Comparison of ENCODE assay signal across 29 mouse cellular contexts in the genomic region with DNA sequence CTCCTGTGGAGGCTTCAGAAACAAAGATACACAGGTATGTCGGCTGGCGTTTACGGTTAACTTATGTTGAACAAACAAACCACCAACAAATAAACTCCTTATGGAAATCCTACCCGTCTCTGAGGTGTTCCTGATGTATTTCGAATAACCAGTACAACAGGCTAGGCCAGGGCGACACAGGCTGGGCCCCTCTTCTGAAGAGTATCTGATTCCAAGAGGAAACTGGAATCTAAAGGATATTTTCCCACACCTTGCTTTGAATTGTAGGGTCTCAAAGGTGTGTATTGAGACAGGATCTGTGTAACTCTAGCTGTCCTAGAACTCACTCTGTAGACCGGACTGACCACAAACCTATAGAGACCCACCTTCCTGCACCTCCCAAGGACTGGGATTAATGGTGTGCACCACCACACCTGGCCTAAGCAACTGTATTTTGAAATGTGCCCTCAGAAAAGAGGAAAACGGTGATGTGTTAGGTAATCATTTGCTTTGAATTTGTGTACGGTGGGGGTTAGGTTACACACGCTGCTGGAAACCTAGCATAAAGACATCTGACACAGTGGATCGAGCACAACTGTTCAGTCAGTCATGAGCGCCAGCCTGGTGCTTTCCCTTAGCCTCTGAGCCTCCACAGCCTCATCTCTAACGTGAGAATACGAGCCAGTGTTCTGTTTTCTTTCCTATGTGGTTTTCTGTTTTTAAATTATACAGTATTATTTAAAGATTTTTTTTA. TPM values are rescaled to one million over a fixed set of nuclear protein-coding genes. Genes with fewer than 3 reads are reported as not detected.
DNase-seq lines count a peak whose midpoint lies in the region; ATAC-seq lines count a peak whose summit lies in the region.
"Had no signal": no experiment of that assay in that cellular context is flagged by ENCODE, and none has a peak within 500 bp of the region (broad histone marks: within the 10 kb centered on the region; RNA-seq: fewer than 3 reads in every experiment).

No protein-coding gene starts in this region.

- H3K9me3 ChIP-seq in liver, embryonic 12.5 days (replicated peaks), result no peaks in the 10 kb centered on the region
- no peaks in the 10 kb centered on the region for H3K9me3 ChIP-seq in embryonic facial prominence, embryonic 14.5 days (ENCODE audit: control insufficient read depth, low read length)
- H3K9me3 ChIP-seq in liver, embryonic 16.5 days (replicated peaks; ENCODE audit: control insufficient read depth, low read length), result no peaks in the 10 kb centered on the region
- H3K9me3 ChIP-seq in midbrain, embryonic 13.5 days, result no peaks in the 10 kb centered on the region
- H3K9me3 ChIP-seq: G1E; heart, embryonic 13.5 days; hindbrain, embryonic 15.5 days; lung, embryonic 15.5 days; midbrain, embryonic 10.5 days had no signal

- H3K9ac ChIP-seq in liver, embryonic 12.5 days, result no peak overlapping the region
- no peak overlapping the region for H3K9ac ChIP-seq in embryonic facial prominence, embryonic 14.5 days (ENCODE audit: low read depth, low read length)
- no peak overlapping the region for H3K9ac ChIP-seq in liver, embryonic 16.5 days (ENCODE audit: low read depth, low read length)
- H3K9ac ChIP-seq in midbrain, embryonic 13.5 days (replicated peaks), result no peak overlapping the region
- H3K9ac ChIP-seq: heart, embryonic 13.5 days; hindbrain, embryonic 15.5 days; lung, embryonic 15.5 days had no signal

- WGBS in liver, embryonic 12.5 days (ENCODE audit: insufficient replicate concordance), result 69% methylated on average over 14 of the region's 14 CpGs
- WGBS in embryonic facial prominence, embryonic 14.5 days, result 78% methylated on average over 14 of the region's 14 CpGs
- 67% methylated on average over 14 of the region's 14 CpGs for whole genome bisulfite sequencing in liver, embryonic 16.5 days (ENCODE audit: insufficient replicate concordance)
- WGBS in midbrain, embryonic 13.5 days, result 90% methylated on average over 14 of the region's 14 CpGs

- no peaks in the 10 kb centered on the region for H3K27me3 ChIP-seq in liver, embryonic 12.5 days (replicated peaks)
- no peaks in the 10 kb centered on the region for H3K27me3 ChIP-seq in embryonic facial prominence, embryonic 14.5 days (replicated peaks; ENCODE audit: control insufficient read depth, insufficient read depth, low read length)
- H3K27me3 ChIP-seq in liver, embryonic 16.5 days (ENCODE audit: control insufficient read depth, insufficient read depth, low read depth, low read length), result no peaks in the 10 kb centered on the region
- no peaks in the 10 kb centered on the region for H3K27me3 ChIP-seq in midbrain, embryonic 13.5 days
- H3K27me3 ChIP-seq: heart, embryonic 13.5 days; hindbrain, embryonic 15.5 days; lung, embryonic 15.5 days had no signal

- H3K4me1 ChIP-seq in liver, embryonic 12.5 days, result peaks cover 20% of the 10 kb centered on the region
- no peaks in the 10 kb centered on the region for H3K4me1 ChIP-seq in embryonic facial prominence, embryonic 14.5 days (ENCODE audit: control insufficient read depth, insufficient read depth, low read length)
- peaks cover 6% of the 10 kb centered on the region for H3K4me1 ChIP-seq in liver, embryonic 16.5 days (ENCODE audit: control insufficient read depth, low read depth, low read length)
- no peaks in the 10 kb centered on the region for H3K4me1 ChIP-seq in midbrain, embryonic 13.5 days (replicated peaks)
- H3K4me1 ChIP-seq: hindbrain, embryonic 15.5 days; lung, embryonic 15.5 days; midbrain, embryonic 10.5 days had no signal

- no peak for DNase-seq in liver
- DNase-seq in embryonic facial prominence, embryonic 14.5 days (ENCODE audit: low spot score), result peak; percentile 69
- DNase-seq in layer of hippocampus, postnatal 25 days (ENCODE audit: extremely low spot score in 1 of 2, low spot score in 1 of 2), result no peak
- no peak for DNase-seq in spleen, postnatal 14 days (ENCODE audit: low spot score in 2 of 2)
- DNase-seq: adrenal gland, adult 8-10 months; cerebellum, adult 8-10 months; embryo, embryonic 11 days; gastrocnemius, adult 2 months; gastrocnemius, postnatal 36 days; heart, adult 2 months; heart, postnatal 10 days; kidney, adult 11 months; kidney, postnatal 36 days; left cerebral cortex, postnatal 4 days; right cerebral cortex, adult 18-20 months; spleen, adult 18-20 months; thymus, postnatal 14 days had no signal

- 0 out of 2 replicates have a peak, but pooled peaks cover 9% of the 10 kb centered on the region for H3K36me3 ChIP-seq in liver, embryonic 12.5 days
- no peaks in the 10 kb centered on the region for H3K36me3 ChIP-seq in embryonic facial prominence, embryonic 14.5 days (ENCODE audit: control insufficient read depth, insufficient read depth, low read length)
- H3K36me3 ChIP-seq in liver, embryonic 16.5 days (ENCODE audit: control insufficient read depth, insufficient read depth), result no peaks in the 10 kb centered on the region
- no peaks in the 10 kb centered on the region for H3K36me3 ChIP-seq in midbrain, embryonic 13.5 days
- H3K36me3 ChIP-seq: hindbrain, embryonic 15.5 days; lung, embryonic 15.5 days; midbrain, embryonic 10.5 days had no signal

- H3K27ac ChIP-seq in liver, embryonic 12.5 days, result no peak overlapping the region
- H3K27ac ChIP-seq in embryonic facial prominence, embryonic 14.5 days (replicated peaks; ENCODE audit: low read depth, low read length), result no peak overlapping the region
- H3K27ac ChIP-seq in liver, embryonic 16.5 days (ENCODE audit: low read length), result peak overlapping the region; percentile 8; the same call in 1 of the 2 replicates
- H3K27ac ChIP-seq in midbrain, embryonic 13.5 days, result no peak overlapping the region
- H3K27ac ChIP-seq: gastrocnemius, adult 2 months; heart, adult 2 months; heart, embryonic 13.5 days; hindbrain, embryonic 15.5 days; layer of hippocampus, adult 2 months; lung, embryonic 15.5 days; midbrain, embryonic 10.5 days had no signal

- no peak overlapping the region for H3K4me2 ChIP-seq in liver, embryonic 12.5 days
- no peak overlapping the region for H3K4me2 ChIP-seq in embryonic facial prominence, embryonic 14.5 days (ENCODE audit: low read depth, low read length)
- H3K4me2 ChIP-seq in liver, embryonic 16.5 days (ENCODE audit: low read depth, low read length), result no peak overlapping the region
- H3K4me2 ChIP-seq in midbrain, embryonic 13.5 days (replicated peaks), result no peak overlapping the region
- H3K4me2 ChIP-seq: heart, embryonic 13.5 days; hindbrain, embryonic 15.5 days; lung, embryonic 15.5 days had no signal

- H3K4me3 ChIP-seq in liver, embryonic 12.5 days, result no peak overlapping the region
- no peak overlapping the region for H3K4me3 ChIP-seq in embryonic facial prominence, embryonic 14.5 days (ENCODE audit: low read depth, low read length)
- no peak overlapping the region for H3K4me3 ChIP-seq in liver, embryonic 16.5 days (ENCODE audit: low read depth, low read length)
- H3K4me3 ChIP-seq in midbrain, embryonic 13.5 days (replicated peaks), result no peak overlapping the region
- H3K4me3 ChIP-seq: gastrocnemius, adult 2 months; heart, adult 2 months; heart, embryonic 13.5 days; hindbrain, embryonic 15.5 days; layer of hippocampus, adult 2 months; lung, embryonic 15.5 days; midbrain, embryonic 10.5 days had no signal

- peak; percentile 40; the same call in 1 of the 2 replicates for ATAC-seq in liver, embryonic 12.5 days
- peak; percentile 96 for ATAC-seq in embryonic facial prominence, embryonic 14.5 days (ENCODE audit: low read depth)
- ATAC-seq in liver, embryonic 16.5 days (ENCODE audit: low read depth), result peak; percentile 75
- no peak for ATAC-seq in midbrain, embryonic 13.5 days
- ATAC-seq: forebrain, embryonic 16.5 days; inflammation-experienced regulatory T-cells, adult 6 months; midbrain, embryonic 16.5 days had no signal

RNA-seq across cellular contexts. Expression of gene Entpd5, which starts 11.7 kb away (rescaled TPM):
- 11.5 and 12.0 TPM in 2 replicates for polyA plus RNA-seq in liver, embryonic 12.5 days (2016; fragmentation: Nextera tagmentation; extraction: Ambion mirVana)
- 19.0 and 20.1 TPM in 2 replicates for polyA plus RNA-seq in embryonic facial prominence, embryonic 14.5 days (2014; fragmentation: Nextera tagmentation; extraction: Ambion mirVana)
- polyA plus RNA-seq in liver, embryonic 16.5 days (2015; fragmentation: Nextera tagmentation; extraction: Ambion mirVana), result 17.0 and 18.1 TPM in 2 replicates
- 10 to 100 TPM; 24.8 to 27.0 TPM for total RNA-seq in layer of hippocampus, postnatal 25 days (2021)
- polyA plus RNA-seq in midbrain, embryonic 13.5 days (2015; fragmentation: Nextera tagmentation; extraction: Ambion mirVana), result 9.9 and 10.2 TPM in 2 replicates

RNA-seq across cellular contexts. Expression of gene Bbof1, which starts 11.8 kb away (rescaled TPM):
- 0.51 and 0.78 TPM in 2 replicates for polyA plus RNA-seq in liver, embryonic 12.5 days (2016; fragmentation: Nextera tagmentation; extraction: Ambion mirVana)
- polyA plus RNA-seq in embryonic facial prominence, embryonic 14.5 days (2014; fragmentation: Nextera tagmentation; extraction: Ambion mirVana), result 1.5 and 2.1 TPM in 2 replicates
- polyA plus RNA-seq in liver, embryonic 16.5 days (2015; fragmentation: Nextera tagmentation; extraction: Ambion mirVana), result 0.31 and 0.36 TPM in 2 replicates
- 10 to 100 TPM in 1 of 2 experiments, 1 to 10 TPM in 1; 7.0 to 11.0 TPM for total RNA-seq in layer of hippocampus, postnatal 25 days (2021)
- polyA plus RNA-seq in midbrain, embryonic 13.5 days (2015; fragmentation: Nextera tagmentation; extraction: Ambion mirVana), result 2.5 and 4.5 TPM in 2 replicates

RNA-seq across cellular contexts. Expression of gene Rnf113a2, which starts 19.9 kb away (rescaled TPM):
- 17.7 and 18.2 TPM in 2 replicates for polyA plus RNA-seq in liver, embryonic 12.5 days (2016; fragmentation: Nextera tagmentation; extraction: Ambion mirVana)
- 22.5 and 24.3 TPM in 2 replicates for polyA plus RNA-seq in embryonic facial prominence, embryonic 14.5 days (2014; fragmentation: Nextera tagmentation; extraction: Ambion mirVana)
- polyA plus RNA-seq in liver, embryonic 16.5 days (2015; fragmentation: Nextera tagmentation; extraction: Ambion mirVana), result 11.7 and 11.9 TPM in 2 replicates
- 10 to 100 TPM; 13.0 to 13.3 TPM for total RNA-seq in layer of hippocampus, postnatal 25 days (2021)
- 27.0 and 27.1 TPM in 2 replicates for polyA plus RNA-seq in midbrain, embryonic 13.5 days (2015; fragmentation: Nextera tagmentation; extraction: Ambion mirVana)

RNA-seq across cellular contexts. Expression of gene Fam161b, which starts 35.5 kb away (rescaled TPM):
- 2.3 and 2.4 TPM in 2 replicates for polyA plus RNA-seq in liver, embryonic 12.5 days (2016; fragmentation: Nextera tagmentation; extraction: Ambion mirVana)
- polyA plus RNA-seq in embryonic facial prominence, embryonic 14.5 days (2014; fragmentation: Nextera tagmentation; extraction: Ambion mirVana), result 2.5 and 2.6 TPM in 2 replicates
- 1.0 and 1.3 TPM in 2 replicates for polyA plus RNA-seq in liver, embryonic 16.5 days (2015; fragmentation: Nextera tagmentation; extraction: Ambion mirVana)
- total RNA-seq in layer of hippocampus, postnatal 25 days (2021), result 10 to 100 TPM in 1 of 2 experiments, 1 to 10 TPM in 1; 9.5 to 10.8 TPM
- 17.7 and 20.6 TPM in 2 replicates for polyA plus RNA-seq in midbrain, embryonic 13.5 days (2015; fragmentation: Nextera tagmentation; extraction: Ambion mirVana)

RNA-seq across cellular contexts. Expression of gene Coq6, which starts 35.7 kb away (rescaled TPM):
- 31.9 and 34.1 TPM in 2 replicates for polyA plus RNA-seq in liver, embryonic 12.5 days (2016; fragmentation: Nextera tagmentation; extraction: Ambion mirVana)
- polyA plus RNA-seq in embryonic facial prominence, embryonic 14.5 days (2014; fragmentation: Nextera tagmentation; extraction: Ambion mirVana), result 34.0 and 41.1 TPM in 2 replicates
- polyA plus RNA-seq in liver, embryonic 16.5 days (2015; fragmentation: Nextera tagmentation; extraction: Ambion mirVana), result 22.3 and 23.6 TPM in 2 replicates
- total RNA-seq in layer of hippocampus, postnatal 25 days (2021), result 10 to 100 TPM; 26.4 to 28.7 TPM
- polyA plus RNA-seq in midbrain, embryonic 13.5 days (2015; fragmentation: Nextera tagmentation; extraction: Ambion mirVana), result 42.6 and 45.0 TPM in 2 replicates
